Mouse (Mus musculus): Measurements from ENCODE around the gene Lamtor5.

GRCm38 (mm10) chr3:107317338-107317737, 38.7 kb downstream of the Lamtor5 start:
- TF ChIP-seq USF1 (IDR thresholded peaks at IDR 0.05; ENCODE audit: low read depth): no peak
- no peak for TF ChIP-seq CTCF (IDR thresholded peaks at IDR 0.05; ENCODE audit: control insufficient read depth, insufficient read depth, insufficient read length)
- no peak for TF ChIP-seq MAX (IDR thresholded peaks at IDR 0.05)
